Mouse (Mus musculus) adrenal gland, postnatal 25 days (tissue): ENCODE data around the gene Naaa. TPM values are rescaled to one million over a fixed set of nuclear protein-coding genes. Genes with fewer than 3 reads are reported as not detected.

Source experiments
- DNase-seq: peaks from one replicate; pipeline ENCODE4 v3.0.0; 2021; ENCODE audit warnings: mixed read lengths
- total RNA-seq: library from RNA; stranded (reverse); gene quantifications from 2 replicates; pipeline ENCODE4 v1.2.3, GENCODE M21; 2021

Naaa gene
- total RNA-seq, 1 experiment from 2014 or later: 15.8 TPM

DNA sequence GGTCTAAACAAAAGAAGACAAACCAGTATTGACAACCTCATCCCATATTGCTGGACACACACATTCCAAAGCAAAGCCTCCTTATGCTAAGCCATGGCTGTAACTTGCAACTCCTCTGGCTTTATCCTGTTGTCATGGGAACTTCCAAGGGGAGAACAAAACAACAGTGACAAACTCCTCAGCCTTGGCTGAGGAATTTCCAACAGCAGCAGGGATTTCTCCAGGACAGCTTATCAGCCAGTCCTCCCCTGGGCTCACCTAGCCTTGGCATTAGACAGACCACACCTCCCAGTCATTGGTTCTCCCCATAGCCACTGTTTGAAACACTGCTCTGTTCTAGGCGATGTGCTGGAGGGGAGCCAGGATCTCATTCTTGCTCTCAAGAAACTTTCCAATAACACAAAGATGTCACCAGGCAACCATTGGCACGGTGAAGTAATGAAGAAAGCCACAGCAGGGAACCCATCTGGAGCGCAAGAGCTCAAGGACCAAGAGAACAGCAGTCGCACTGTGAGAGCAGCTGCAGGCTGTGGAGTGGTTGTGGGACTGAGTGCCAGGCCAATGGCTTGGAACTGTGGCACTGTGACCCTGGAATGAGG, 14.1 kb downstream of the Naaa start:
- DNase-seq: peak; percentile 37

GRCm38 (mm10) chr5:92262646-92263045, 15.3 kb downstream of the Naaa start:
- DNase-seq: no peak

GRCm38 (mm10) chr5:92256218-92256617, 21.8 kb downstream of the Naaa start, which contains the start of gene Ppef2:
Gene Ppef2 (minus strand): TSS chr5:92256278.
- no peak for DNase-seq

DNA sequence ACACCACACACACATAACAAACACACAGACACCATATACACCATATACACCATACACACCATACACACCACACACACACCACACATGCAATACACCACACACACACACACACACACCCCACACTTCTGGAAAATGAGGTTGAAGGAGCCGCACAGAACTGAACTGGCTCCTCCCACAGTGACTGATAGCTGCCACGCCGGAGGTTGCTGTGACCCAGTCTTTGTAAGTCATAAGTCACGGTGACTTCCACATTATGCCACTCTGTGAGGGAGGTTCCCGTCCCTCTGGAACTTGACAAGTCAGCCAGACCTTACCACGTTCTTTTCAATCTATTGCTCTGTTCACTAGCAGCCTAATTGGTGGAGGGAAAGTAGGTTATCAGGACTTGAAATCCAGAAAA, 23.5 kb downstream of the Naaa start:
- DNase-seq: no peak

DNA sequence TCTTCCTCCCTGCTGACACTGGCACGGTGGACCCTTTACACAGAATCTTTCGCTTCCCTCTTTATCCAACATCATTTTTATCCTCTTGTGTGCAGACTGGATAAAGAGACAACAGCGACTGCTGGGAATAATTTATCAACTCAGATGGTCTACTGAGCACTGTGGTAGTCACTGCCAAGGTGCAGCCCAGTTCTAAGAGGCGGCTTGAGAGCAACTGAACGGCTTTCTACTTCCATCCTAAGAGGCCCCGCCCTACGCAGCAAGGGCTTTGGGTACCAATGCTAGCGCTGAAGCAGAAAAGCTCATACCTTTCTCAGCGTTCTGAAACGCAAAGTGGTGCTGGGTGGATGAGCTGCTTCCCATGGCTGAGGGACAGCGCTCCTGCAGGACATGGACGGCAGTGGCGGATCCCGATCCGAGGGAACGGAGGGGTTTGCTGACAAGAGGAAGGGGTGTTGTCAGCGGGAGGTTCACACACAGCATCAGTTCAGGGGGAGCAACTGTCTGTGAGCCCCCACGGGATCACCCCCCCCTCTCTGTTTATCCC, 25.1 kb downstream of the Naaa start:
- DNase-seq: no peak

- no peak for DNase-seq
These were observed 25.9 kb downstream of the Naaa start for GRCm38 (mm10) chr5:92252031-92252430.

GRCm38 (mm10) chr5:92248614-92249013, 29.4 kb downstream of the Naaa start:
- DNase-seq: no peak

GRCm38 (mm10) chr5:92245483-92245882, 32.5 kb downstream of the Naaa start:
- DNase-seq: no peak

DNA sequence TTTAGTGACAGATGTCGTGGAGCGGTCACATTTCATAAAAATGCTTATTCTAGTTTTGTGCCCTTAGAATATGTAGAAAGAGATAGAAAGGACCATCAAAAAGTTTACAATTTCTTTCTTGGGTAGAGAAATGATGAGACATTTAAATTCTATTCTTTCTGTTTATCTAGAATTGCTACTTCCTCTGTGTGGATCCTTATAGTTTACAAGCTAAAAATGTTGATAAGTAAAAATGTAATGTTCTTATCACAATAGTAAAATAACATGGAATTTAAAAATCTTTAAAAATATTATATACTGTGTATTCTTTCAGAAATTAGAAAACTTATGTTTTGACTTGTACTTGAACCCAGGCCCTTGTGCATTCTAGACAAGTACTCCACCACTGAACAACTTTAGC, 33.1 kb downstream of the Naaa start:
- no peak for DNase-seq

DNA sequence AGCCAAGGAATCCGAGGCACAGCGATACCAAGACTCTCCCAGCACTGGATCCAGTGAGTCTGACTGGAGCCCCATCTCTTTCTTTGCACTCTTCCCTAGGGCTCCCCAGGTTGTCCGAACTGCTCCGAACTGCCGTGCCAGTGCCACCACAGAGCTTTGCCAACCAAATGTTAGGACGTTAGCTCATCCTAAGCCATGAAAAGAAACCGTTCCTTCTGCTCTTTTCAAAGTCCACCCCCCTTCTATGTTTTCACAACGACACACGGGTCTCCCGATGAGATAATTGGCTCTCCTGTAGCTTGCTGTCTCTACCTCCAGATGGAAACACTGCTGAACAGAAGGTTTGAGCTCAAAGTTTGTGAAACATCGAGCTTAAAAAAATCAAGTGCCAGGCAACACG, 37.2 kb downstream of the Naaa start:
- DNase-seq: no peak

DNA sequence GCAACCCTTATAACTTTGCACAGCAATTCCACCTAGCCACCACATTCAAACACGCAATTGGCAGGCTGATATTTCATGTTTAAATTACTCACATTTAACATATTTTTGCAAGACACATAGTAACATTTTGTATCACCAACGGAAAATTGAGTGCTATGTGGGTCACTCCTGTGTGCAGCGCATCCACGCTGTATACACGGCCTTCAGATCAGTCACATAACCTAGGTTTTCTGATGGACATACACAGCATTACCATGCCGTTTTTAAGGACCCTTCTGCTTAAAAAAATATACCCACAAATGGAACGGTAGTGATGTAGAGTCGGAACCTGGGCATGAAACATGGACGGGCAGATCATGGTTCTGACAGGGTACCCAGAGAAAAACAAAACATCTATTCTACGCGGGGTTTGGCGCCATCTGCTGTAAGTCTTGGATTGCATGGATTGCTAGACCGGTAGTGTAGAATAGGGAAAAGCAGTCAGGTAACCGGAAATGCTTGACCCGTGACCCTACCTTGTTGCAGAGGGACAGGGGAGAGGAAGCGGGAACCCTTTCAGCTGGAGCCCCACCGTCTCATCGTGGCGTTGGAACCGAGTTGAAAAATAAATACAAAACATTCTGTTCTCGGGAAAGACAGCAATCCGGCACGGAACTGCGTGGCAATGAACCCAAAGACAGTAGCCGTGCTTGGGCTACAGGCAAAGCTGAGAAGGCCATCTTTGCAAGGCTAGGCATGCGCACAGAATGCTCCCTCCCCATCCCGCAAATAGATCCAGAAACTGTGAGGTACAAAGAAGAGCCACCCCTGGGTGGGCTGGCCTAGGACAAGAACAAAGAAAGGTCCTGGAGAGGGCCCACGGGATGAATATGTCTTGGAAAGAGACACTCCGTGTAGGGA, 38.4 kb downstream of the Naaa start:
- DNase-seq: peak; percentile 68

GRCm38 (mm10) chr5:92234939-92235557, 42.9 kb downstream of the Naaa start:
- no peak for DNase-seq

- DNase-seq: no peak
These were observed 44.6 kb downstream of the Naaa start for GRCm38 (mm10) chr5:92233366-92233765.

GRCm38 (mm10) chr5:92231836-92232235, 46.1 kb downstream of the Naaa start:
- DNase-seq: no peak

GRCm38 (mm10) chr5:92230306-92230705, 47.7 kb downstream of the Naaa start:
- DNase-seq: no peak

GRCm38 (mm10) chr5:92229514-92229913, 48.5 kb downstream of the Naaa start:
- no peak for DNase-seq

DNA sequence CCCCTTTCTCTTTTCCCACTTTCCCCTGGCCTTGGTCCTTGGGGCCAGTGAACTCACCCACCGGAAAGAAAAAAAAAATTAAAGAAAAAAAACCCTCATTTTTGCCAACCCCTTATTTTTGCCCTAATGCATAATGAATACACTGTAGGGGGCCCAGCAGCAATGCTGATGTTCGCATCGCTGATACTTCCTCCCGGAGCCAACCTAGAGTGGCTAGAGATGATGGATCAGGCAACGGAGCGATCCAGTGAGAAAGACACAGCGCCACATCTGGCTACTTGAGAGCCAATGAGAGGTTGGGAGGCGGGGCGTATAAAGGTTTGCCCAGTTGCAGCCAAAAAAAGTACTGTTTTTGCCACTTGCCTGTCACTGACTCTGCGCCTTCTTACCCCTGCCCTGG, 49.2 kb downstream of the Naaa start:
- DNase-seq: no peak

GRCm38 (mm10) chr5:92227782-92228181, 50.2 kb downstream of the Naaa start:
- DNase-seq: no peak

DNA sequence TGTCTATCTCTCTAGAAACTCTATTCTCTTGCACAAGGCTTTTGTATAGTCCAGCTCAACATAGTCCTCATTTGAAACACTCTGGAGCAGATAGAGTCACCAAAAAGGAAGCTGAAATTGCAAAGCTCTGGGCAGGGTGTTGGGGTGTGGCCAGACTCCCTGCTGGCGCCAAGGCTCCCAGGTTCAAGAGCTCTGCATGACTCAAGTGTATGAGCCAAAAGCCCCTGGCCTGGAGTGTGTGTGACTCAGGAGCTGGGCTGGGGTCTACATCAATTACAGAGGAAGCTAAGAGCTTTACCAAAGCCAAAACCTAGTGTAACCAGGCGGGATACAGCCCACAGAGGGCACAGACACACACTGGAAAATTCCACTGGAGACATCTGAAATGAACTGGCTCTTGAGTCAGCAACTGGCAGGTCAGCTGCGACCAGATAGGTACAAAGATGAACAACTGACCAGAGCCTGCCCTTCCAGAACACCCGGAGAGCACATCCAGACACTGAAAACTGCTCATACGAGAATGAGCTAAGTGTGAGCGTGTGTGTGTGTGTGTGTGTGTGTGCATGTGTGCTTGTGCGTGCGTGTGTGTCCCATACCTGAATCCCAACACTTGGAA, 57.6 kb downstream of the Naaa start:
- no peak for DNase-seq

DNA sequence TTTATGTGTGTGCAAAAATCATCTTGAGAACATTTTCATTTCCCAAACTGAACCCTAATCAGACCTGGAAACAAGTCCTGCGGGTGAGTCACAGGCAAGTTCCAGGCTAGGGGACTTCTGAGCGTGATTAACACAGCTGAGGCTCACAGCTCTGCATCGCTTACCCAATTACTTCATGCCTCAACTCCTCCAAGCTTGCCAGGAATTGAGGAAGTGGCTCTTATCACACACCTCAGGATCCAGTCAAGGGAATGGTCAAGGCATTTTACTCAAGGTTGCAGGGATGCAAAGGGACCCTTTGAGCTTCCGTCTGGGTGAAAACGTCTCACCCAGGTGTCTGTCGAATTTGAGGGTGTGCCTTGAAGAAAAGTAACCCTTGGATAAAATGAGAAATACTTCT, 58.1 kb downstream of the Naaa start:
- DNase-seq: no peak

DNA sequence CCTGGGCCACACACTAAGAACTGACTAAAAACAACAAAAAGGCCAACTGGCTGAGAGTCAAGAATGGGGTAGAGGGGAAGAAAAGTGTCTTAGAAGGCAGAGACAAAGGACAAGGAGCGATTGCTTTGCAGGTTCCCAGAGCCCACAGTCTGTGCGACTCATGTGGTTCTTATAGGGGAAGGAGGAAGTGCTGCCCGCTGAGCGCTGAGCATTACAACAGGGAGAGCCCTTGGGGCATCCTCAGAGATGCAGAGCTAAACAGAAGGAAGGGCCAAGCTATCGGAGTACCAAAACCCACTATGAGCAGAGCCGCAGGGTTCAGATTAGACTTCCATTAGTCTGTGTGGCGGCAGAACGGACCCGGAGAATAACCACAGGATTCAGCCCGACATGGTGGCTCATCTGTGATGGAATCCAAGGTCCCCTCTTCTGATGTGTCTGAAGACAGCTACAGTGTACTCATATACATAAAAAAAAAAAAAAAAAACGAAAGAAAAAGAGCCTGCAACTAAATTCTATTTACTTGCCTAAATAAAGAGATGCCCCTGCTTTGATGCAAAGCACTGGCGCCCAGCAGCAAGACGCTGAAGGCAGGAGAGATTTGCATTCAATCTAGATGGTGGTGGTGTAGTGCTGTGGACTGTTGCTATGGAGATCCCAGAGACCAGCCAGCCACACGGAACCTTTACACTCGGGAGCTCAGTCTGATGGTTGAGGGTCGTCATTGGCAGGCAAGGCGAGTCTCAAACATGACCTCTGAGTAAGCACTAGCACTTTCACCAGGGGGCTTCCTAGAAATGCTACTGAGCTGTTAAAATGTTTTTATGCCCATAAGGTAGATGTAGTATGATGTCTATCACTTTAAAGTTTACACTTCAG, 58.8 kb downstream of the Naaa start:
- DNase-seq: no peak

GRCm38 (mm10) chr5:92215308-92215707, 62.7 kb downstream of the Naaa start, which contains the start of gene U90926:
Gene U90926 (minus strand): TSS chr5:92215408.
- no peak for DNase-seq
